Mouse (Mus musculus): Measurements from ENCODE around the gene Trub1. TPM values are rescaled to one million over a fixed set of nuclear protein-coding genes. Genes with fewer than 3 reads are reported as not detected.

Trub1 gene
- polyA plus RNA-seq, 1 experiment, result 2.2 TPM

- Histone ChIP-seq H3K4me3 (replicated peaks) (peak overlapping the region; percentile 11), H3K27me3 (replicated peaks) (no peaks in the 10 kb centered on the region), H3K4me1 (peaks cover 7% of the 10 kb centered on the region; the same call in 1 of the 2 replicates), H3K9me3 (no peaks in the 10 kb centered on the region), H3K36me3 (replicated peaks; ENCODE audit: low read length) (peaks cover 25% of the 10 kb centered on the region)
- TF ChIP-seq FLI1 (IDR thresholded peaks at IDR 0.05; ENCODE audit: low read length), result no peak
These were observed 29.1 kb downstream of the Trub1 start for GRCm38 (mm10) chr19:57481743-57482259.

- no peak overlapping the region for H3K4me3 ChIP-seq (replicated peaks)
- H3K27me3 ChIP-seq (replicated peaks), result no peaks in the 10 kb centered on the region
- TF ChIP-seq FLI1 (IDR thresholded peaks at IDR 0.05; ENCODE audit: low read length) (no peak), GATA1 (IDR thresholded peaks at IDR 0.05; ENCODE audit: borderline replicate concordance, low read length) (no peak)
- no peaks in the 10 kb centered on the region for H3K9me3 ChIP-seq
- peaks cover 32% of the 10 kb centered on the region for H3K36me3 ChIP-seq (replicated peaks; ENCODE audit: low read length)
- H3K4me1 ChIP-seq, result peaks cover 3% of the 10 kb centered on the region; the same call in 1 of the 2 replicates
These were observed 30.1 kb downstream of the Trub1 start for GRCm38 (mm10) chr19:57482815-57483214.

- no peaks in the 10 kb centered on the region for H3K27me3 ChIP-seq (replicated peaks)
- no peak overlapping the region for H3K4me3 ChIP-seq (replicated peaks)
- H3K4me1 ChIP-seq, result no peaks in the 10 kb centered on the region; the same call in 1 of the 2 replicates
- TF ChIP-seq FLI1 (IDR thresholded peaks at IDR 0.05; ENCODE audit: low read length) (no peak), GATA1 (IDR thresholded peaks at IDR 0.05; ENCODE audit: borderline replicate concordance, low read length) (no peak)
- peaks cover 45% of the 10 kb centered on the region for H3K36me3 ChIP-seq (replicated peaks; ENCODE audit: low read length)
- no peaks in the 10 kb centered on the region for H3K9me3 ChIP-seq
These were observed 34.4 kb downstream of the Trub1 start for GRCm38 (mm10) chr19:57487051-57487658.

- TF ChIP-seq FLI1 (IDR thresholded peaks at IDR 0.05; ENCODE audit: low read length), result no peak
- TF ChIP-seq GATA1 (IDR thresholded peaks at IDR 0.05; ENCODE audit: borderline replicate concordance, low read length), result no peak
- no peaks in the 10 kb centered on the region for H3K4me1 ChIP-seq
- no peak overlapping the region for H3K4me3 ChIP-seq (replicated peaks)
These were observed 36.8 kb downstream of the Trub1 start for GRCm38 (mm10) chr19:57489527-57489926.

GRCm38 (mm10) chr19:57491030-57491429 lies 38.3 kb downstream of the Trub1 start:
- H3K4me1 ChIP-seq, result no peaks in the 10 kb centered on the region
- no peaks in the 10 kb centered on the region for H3K9me3 ChIP-seq
- H3K27me3 ChIP-seq (replicated peaks), result no peaks in the 10 kb centered on the region
- H3K4me3 ChIP-seq (replicated peaks), result no peak overlapping the region
- no peak for TF ChIP-seq FLI1 (IDR thresholded peaks at IDR 0.05; ENCODE audit: low read length)
- TF ChIP-seq GATA1 (IDR thresholded peaks at IDR 0.05; ENCODE audit: borderline replicate concordance, low read length), result no peak
- H3K36me3 ChIP-seq (replicated peaks; ENCODE audit: low read length), result peaks cover 28% of the 10 kb centered on the region

More at GRCm38 (mm10) chr19:57489527-57489926, 36.8 kb downstream of the Trub1 start:
- Histone ChIP-seq H3K36me3 (replicated peaks; ENCODE audit: low read length) (peaks cover 36% of the 10 kb centered on the region), H3K9me3 (no peaks in the 10 kb centered on the region), H3K27me3 (replicated peaks) (no peaks in the 10 kb centered on the region)

GRCm38 (mm10) chr19:57494020-57494419 lies 41.3 kb downstream of the Trub1 start:
- H3K36me3 ChIP-seq (replicated peaks; ENCODE audit: low read length), result peaks cover 7% of the 10 kb centered on the region
- no peaks in the 10 kb centered on the region for H3K4me1 ChIP-seq
- no peaks in the 10 kb centered on the region for H3K9me3 ChIP-seq
- no peaks in the 10 kb centered on the region for H3K27me3 ChIP-seq (replicated peaks)
- TF ChIP-seq GATA1 (IDR thresholded peaks at IDR 0.05; ENCODE audit: borderline replicate concordance, low read length) (no peak), FLI1 (IDR thresholded peaks at IDR 0.05; ENCODE audit: low read length) (no peak)
- no peak overlapping the region for H3K4me3 ChIP-seq (replicated peaks)

- no peaks in the 10 kb centered on the region for H3K9me3 ChIP-seq
- H3K27me3 ChIP-seq (replicated peaks), result no peaks in the 10 kb centered on the region
- no peak for TF ChIP-seq GATA1 (IDR thresholded peaks at IDR 0.05; ENCODE audit: borderline replicate concordance, low read length)
- TF ChIP-seq FLI1 (IDR thresholded peaks at IDR 0.05; ENCODE audit: low read length), result no peak
- no peaks in the 10 kb centered on the region for H3K36me3 ChIP-seq (replicated peaks; ENCODE audit: low read length)
- no peaks in the 10 kb centered on the region for H3K4me1 ChIP-seq
- no peak overlapping the region for H3K4me3 ChIP-seq (replicated peaks)
These were observed 45.5 kb downstream of the Trub1 start for GRCm38 (mm10) chr19:57498110-57498743.

- no peaks in the 10 kb centered on the region for H3K9me3 ChIP-seq
- H3K4me3 ChIP-seq (replicated peaks), result no peak overlapping the region
- H3K27me3 ChIP-seq (replicated peaks), result no peaks in the 10 kb centered on the region
- H3K4me1 ChIP-seq, result no peaks in the 10 kb centered on the region
- TF ChIP-seq FLI1 (IDR thresholded peaks at IDR 0.05; ENCODE audit: low read length), result no peak
- TF ChIP-seq GATA1 (IDR thresholded peaks at IDR 0.05; ENCODE audit: borderline replicate concordance, low read length), result no peak
- H3K36me3 ChIP-seq (replicated peaks; ENCODE audit: low read length), result no peaks in the 10 kb centered on the region
These were observed 46.2 kb downstream of the Trub1 start for GRCm38 (mm10) chr19:57498884-57499410.

GRCm38 (mm10) chr19:57500254-57500653 lies 47.5 kb downstream of the Trub1 start:
- H3K36me3 ChIP-seq (replicated peaks; ENCODE audit: low read length), result no peaks in the 10 kb centered on the region
- H3K4me1 ChIP-seq, result no peaks in the 10 kb centered on the region
- H3K27me3 ChIP-seq (replicated peaks), result no peaks in the 10 kb centered on the region
- TF ChIP-seq FLI1 (IDR thresholded peaks at IDR 0.05; ENCODE audit: low read length) (no peak), GATA1 (IDR thresholded peaks at IDR 0.05; ENCODE audit: borderline replicate concordance, low read length) (no peak)
- no peak overlapping the region for H3K4me3 ChIP-seq (replicated peaks)
- no peaks in the 10 kb centered on the region for H3K9me3 ChIP-seq

- TF ChIP-seq FLI1 (IDR thresholded peaks at IDR 0.05; ENCODE audit: low read length) (no peak), GATA1 (IDR thresholded peaks at IDR 0.05; ENCODE audit: borderline replicate concordance, low read length) (no peak)
- Histone ChIP-seq H3K4me3 (replicated peaks) (no peak overlapping the region), H3K4me1 (no peaks in the 10 kb centered on the region), H3K9me3 (no peaks in the 10 kb centered on the region), H3K36me3 (replicated peaks; ENCODE audit: low read length) (no peaks in the 10 kb centered on the region), H3K27me3 (replicated peaks) (no peaks in the 10 kb centered on the region)
These were observed 50.4 kb downstream of the Trub1 start for GRCm38 (mm10) chr19:57503144-57503543.

All from megakaryocyte, embryonic 14.5 days (primary cell).